Mouse (Mus musculus): ENCODE data around the gene Fam25c. TPM values are rescaled to one million over a fixed set of nuclear protein-coding genes. Genes with fewer than 3 reads are reported as not detected.
A peak's percentile ranks its signal among the peaks of the same experiment; 100 is the strongest.
"Not testable (repeated sequence)": the region's sequence is repeated elsewhere in the genome, so short reads cannot be mapped to it uniquely, and the experiment has no call there.

The Fam25c gene
- polyA plus RNA-seq, 1 experiment, result not detected

DNA sequence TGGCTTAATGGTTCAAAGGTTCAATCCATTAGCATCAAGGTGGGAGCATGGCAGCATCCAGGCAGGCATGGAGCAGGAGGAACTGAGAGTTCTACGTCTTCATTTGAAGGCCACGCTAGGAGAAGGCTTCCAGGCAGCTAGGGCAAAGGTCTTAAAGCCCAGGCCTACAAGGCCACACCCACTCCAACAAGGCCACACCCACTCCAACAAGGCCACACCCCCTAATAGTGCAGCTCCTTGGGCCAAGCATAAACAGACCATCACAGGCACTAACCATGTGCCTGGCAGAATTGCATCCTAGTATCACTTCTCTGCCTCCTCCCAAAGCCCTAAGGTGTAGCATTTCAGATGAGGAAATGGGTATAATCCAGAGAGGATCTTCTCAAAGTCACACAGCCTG is 16.5 kb upstream of the Fam25c start:
- no peak overlapping the region for H3K4me3 ChIP-seq (ENCODE audit: insufficient read depth, poor library complexity, severe bottlenecking)
- H3K36me3 ChIP-seq (ENCODE audit: control insufficient read depth, insufficient read depth), result no peaks in the 10 kb centered on the region
- no peaks in the 10 kb centered on the region for H3K27me3 ChIP-seq (ENCODE audit: control insufficient read depth, insufficient read depth, insufficient read length)
- TF ChIP-seq CEBPB (IDR thresholded peaks at IDR 0.05; ENCODE audit: low read depth) (no peak), FOSL1 (IDR thresholded peaks at IDR 0.05; ENCODE audit: insufficient read depth, low read length, poor library complexity, severe bottlenecking) (no peak), MYOG (IDR thresholded peaks at IDR 0.05; ENCODE audit: control insufficient read depth, extremely low read depth, insufficient read length) (no peak), MAX (IDR thresholded peaks at IDR 0.05) (no peak), CTCF (IDR thresholded peaks at IDR 0.05; ENCODE audit: control insufficient read depth, insufficient read depth, insufficient read length) (no peak), USF1 (IDR thresholded peaks at IDR 0.05; ENCODE audit: low read depth) (no peak), MYOD1 (IDR thresholded peaks at IDR 0.05; ENCODE audit: control insufficient read depth, insufficient read length, low read depth) (no peak)
- H3K79me3 ChIP-seq (ENCODE audit: low read depth), result no peaks in the 10 kb centered on the region
- no peak overlapping the region for H3ac ChIP-seq (ENCODE audit: control insufficient read depth, insufficient read length, low read depth)
- no peaks in the 10 kb centered on the region for H3K79me2 ChIP-seq (ENCODE audit: control insufficient read depth, insufficient read depth)

DNA sequence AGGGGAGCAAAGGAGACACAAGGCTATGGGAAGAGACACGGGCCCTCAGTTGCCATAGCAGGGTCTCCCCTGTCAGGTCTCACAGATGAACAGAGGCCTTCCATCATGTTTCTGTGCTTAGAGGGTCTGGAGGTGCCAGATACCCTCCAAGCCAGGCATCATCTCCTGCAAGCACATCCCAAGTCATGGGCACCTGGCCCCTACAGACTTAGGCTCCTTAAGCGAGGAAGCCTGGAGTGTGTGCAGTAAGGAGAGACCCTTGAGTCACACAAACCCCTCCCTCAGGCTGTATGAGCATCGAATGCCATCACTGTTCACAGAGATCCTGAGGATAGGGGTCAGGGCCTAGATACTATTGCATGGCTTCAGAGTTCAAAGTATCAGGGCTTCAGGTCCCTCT is 15.7 kb upstream of the Fam25c start:
- H3K4me3 ChIP-seq (ENCODE audit: insufficient read depth, poor library complexity, severe bottlenecking), result no peak overlapping the region

GRCm38 (mm10) chr14:34370203-34370602 is 15.0 kb upstream of the Fam25c start:
- no peak overlapping the region for H3ac ChIP-seq (ENCODE audit: control insufficient read depth, insufficient read length, low read depth)
- H3K79me2 ChIP-seq (ENCODE audit: control insufficient read depth, insufficient read depth), result no peaks in the 10 kb centered on the region
- H3K27me3 ChIP-seq (ENCODE audit: control insufficient read depth, insufficient read depth, insufficient read length), result no peaks in the 10 kb centered on the region
- no peak overlapping the region for H3K4me3 ChIP-seq (ENCODE audit: insufficient read depth, poor library complexity, severe bottlenecking)
- H3K36me3 ChIP-seq (ENCODE audit: control insufficient read depth, insufficient read depth), result no peaks in the 10 kb centered on the region
- TF ChIP-seq CTCF (IDR thresholded peaks at IDR 0.05; ENCODE audit: control insufficient read depth, insufficient read depth, insufficient read length), result no peak
- no peak for TF ChIP-seq MYOD1 (IDR thresholded peaks at IDR 0.05; ENCODE audit: control insufficient read depth, insufficient read length, low read depth)
- TF ChIP-seq FOSL1 (IDR thresholded peaks at IDR 0.05; ENCODE audit: insufficient read depth, low read length, poor library complexity, severe bottlenecking), result no peak
- no peak for TF ChIP-seq MYOG (IDR thresholded peaks at IDR 0.05; ENCODE audit: control insufficient read depth, extremely low read depth, insufficient read length)
- TF ChIP-seq USF1 (IDR thresholded peaks at IDR 0.05; ENCODE audit: low read depth), result no peak
- TF ChIP-seq MAX (IDR thresholded peaks at IDR 0.05), result no peak
- no peak for TF ChIP-seq CEBPB (IDR thresholded peaks at IDR 0.05; ENCODE audit: low read depth)
- no peaks in the 10 kb centered on the region for H3K79me3 ChIP-seq (ENCODE audit: low read depth)

More for the DNA sequence above, 15.7 kb upstream of the Fam25c start:
- H3K36me3 ChIP-seq (ENCODE audit: control insufficient read depth, insufficient read depth), result no peaks in the 10 kb centered on the region
- H3ac ChIP-seq (ENCODE audit: control insufficient read depth, insufficient read length, low read depth), result no peak overlapping the region
- no peak for TF ChIP-seq USF1 (IDR thresholded peaks at IDR 0.05; ENCODE audit: low read depth)
- no peak for TF ChIP-seq CEBPB (IDR thresholded peaks at IDR 0.05; ENCODE audit: low read depth)
- no peak for TF ChIP-seq MYOD1 (IDR thresholded peaks at IDR 0.05; ENCODE audit: control insufficient read depth, insufficient read length, low read depth)
- TF ChIP-seq MAX (IDR thresholded peaks at IDR 0.05), result no peak
- no peak for TF ChIP-seq MYOG (IDR thresholded peaks at IDR 0.05; ENCODE audit: control insufficient read depth, extremely low read depth, insufficient read length)
- H3K27me3 ChIP-seq (ENCODE audit: control insufficient read depth, insufficient read depth, insufficient read length), result no peaks in the 10 kb centered on the region
- H3K79me2 ChIP-seq (ENCODE audit: control insufficient read depth, insufficient read depth), result no peaks in the 10 kb centered on the region
- H3K79me3 ChIP-seq (ENCODE audit: low read depth), result no peaks in the 10 kb centered on the region

GRCm38 (mm10) chr14:34365147-34365507 is 9.9 kb upstream of the Fam25c start:
- H3K27me3 ChIP-seq (ENCODE audit: control insufficient read depth, insufficient read depth, insufficient read length), result no peaks in the 10 kb centered on the region
- H3ac ChIP-seq (ENCODE audit: control insufficient read depth, insufficient read length, low read depth), result no peak overlapping the region
- no peaks in the 10 kb centered on the region for H3K36me3 ChIP-seq (ENCODE audit: control insufficient read depth, insufficient read depth)
- TF ChIP-seq FOSL1 (IDR thresholded peaks at IDR 0.05; ENCODE audit: insufficient read depth, low read length, poor library complexity, severe bottlenecking) (no peak), MAX (IDR thresholded peaks at IDR 0.05) (no peak), MYOG (IDR thresholded peaks at IDR 0.05; ENCODE audit: control insufficient read depth, extremely low read depth, insufficient read length) (no peak), MYOD1 (IDR thresholded peaks at IDR 0.05; ENCODE audit: control insufficient read depth, insufficient read length, low read depth) (no peak), USF1 (IDR thresholded peaks at IDR 0.05; ENCODE audit: low read depth) (no peak), CEBPB (IDR thresholded peaks at IDR 0.05; ENCODE audit: low read depth) (no peak), CTCF (IDR thresholded peaks at IDR 0.05; ENCODE audit: control insufficient read depth, insufficient read depth, insufficient read length) (no peak)
- H3K79me3 ChIP-seq (ENCODE audit: low read depth), result no peaks in the 10 kb centered on the region
- no peaks in the 10 kb centered on the region for H3K79me2 ChIP-seq (ENCODE audit: control insufficient read depth, insufficient read depth)
- no peak overlapping the region for H3K4me3 ChIP-seq (ENCODE audit: insufficient read depth, poor library complexity, severe bottlenecking)

- not testable (repeated sequence) for H3K79me3 ChIP-seq (ENCODE audit: low read depth); H3K36me3 ChIP-seq (ENCODE audit: control insufficient read depth, insufficient read depth); H3K27me3 ChIP-seq (ENCODE audit: control insufficient read depth, insufficient read depth, insufficient read length); H3K79me2 ChIP-seq (ENCODE audit: control insufficient read depth, insufficient read depth); H3K4me3 ChIP-seq (ENCODE audit: insufficient read depth, poor library complexity, severe bottlenecking)
- H3ac ChIP-seq (ENCODE audit: control insufficient read depth, insufficient read length, low read depth), result peak overlapping the region; percentile 3
Observed at GRCm38 (mm10) chr14:34364254-34365146, 9.3 kb upstream of the Fam25c start.

Measured in C2C12 (cell line).